Mouse (Mus musculus): ENCODE measurements around the gene Ddah2.

DNA sequence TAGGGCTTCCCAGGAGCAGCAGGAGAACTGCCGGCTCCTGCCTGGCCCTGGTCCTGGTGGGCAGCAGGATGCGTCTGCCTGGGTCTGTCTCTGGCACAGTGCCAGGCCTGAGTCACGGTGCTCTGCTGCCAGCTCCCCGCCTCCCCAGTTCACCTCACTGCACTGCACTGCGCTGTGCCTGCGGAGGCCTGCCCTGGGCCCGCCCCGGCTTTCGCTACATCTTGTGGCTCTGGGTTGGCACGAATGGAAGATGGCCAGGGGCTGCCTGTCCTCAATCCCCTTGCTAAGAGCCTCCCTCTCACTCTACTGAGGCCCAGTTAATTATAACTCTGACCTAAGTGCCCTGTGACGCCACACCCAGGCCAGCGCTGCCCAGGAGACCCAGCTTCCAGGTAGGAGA is 42.5 kb upstream of the Ddah2 start, which contains the start of gene Vwa7:
- TF ChIP-seq POLR2A (IDR thresholded peaks at IDR 0.05; ENCODE audit: control insufficient read depth, extremely low read depth, insufficient read depth, low read length, poor library complexity) (no peak), CTCF (IDR thresholded peaks at IDR 0.05; ENCODE audit: borderline replicate concordance, control insufficient read depth, extremely low read depth, insufficient read depth, low read length, poor library complexity) (no peak)
